Mouse (Mus musculus) spleen, postnatal 10 days (tissue): ENCODE results near the gene Ppp4r2.

ENCODE experiments used
- DNase-seq, 2 experiments: peaks; one replicate each; pipeline ENCODE4 v3.0.0; 2021 to 2022; ENCODE audit warnings: low spot score in 2 of 2

Ppp4r2 gene

GRCm38 (mm10) chr6:100833355-100833754 lies at the start of gene Ppp4r2:
Gene Ppp4r2, plus strand, starts transcription at chr6:100833622.
- DNase-seq, result peak; percentile 84 to 94

GRCm38 (mm10) chr6:100787726-100788125 lies 45.7 kb upstream of the Ppp4r2 start:
- DNase-seq, result no peak

DNA sequence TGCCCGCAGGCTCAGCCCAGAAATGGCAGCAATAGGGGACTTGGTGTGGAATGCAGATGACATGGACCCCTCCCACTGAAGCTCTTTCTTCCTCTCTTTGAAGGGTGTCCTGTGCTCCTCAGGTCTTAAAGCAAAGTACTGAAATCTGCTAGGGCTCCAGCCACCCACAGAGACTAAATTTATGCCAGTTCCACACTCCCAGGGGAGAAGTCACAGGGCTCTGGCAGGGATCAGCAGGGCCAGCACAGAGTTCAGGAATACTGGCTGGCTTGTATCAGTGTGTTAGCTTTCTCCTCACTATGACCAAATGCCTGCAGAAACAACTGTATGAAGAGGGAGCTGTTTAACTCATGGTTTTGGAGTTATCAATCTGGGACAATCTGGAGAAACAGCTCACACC lies 44.3 kb upstream of the Ppp4r2 start:
- DNase-seq, result no peak

- DNase-seq, result no peak
These were observed 41.3 kb upstream of the Ppp4r2 start for GRCm38 (mm10) chr6:100792055-100792659.

GRCm38 (mm10) chr6:100792973-100793769 lies 40.3 kb upstream of the Ppp4r2 start:
- DNase-seq, result no peak

DNA sequence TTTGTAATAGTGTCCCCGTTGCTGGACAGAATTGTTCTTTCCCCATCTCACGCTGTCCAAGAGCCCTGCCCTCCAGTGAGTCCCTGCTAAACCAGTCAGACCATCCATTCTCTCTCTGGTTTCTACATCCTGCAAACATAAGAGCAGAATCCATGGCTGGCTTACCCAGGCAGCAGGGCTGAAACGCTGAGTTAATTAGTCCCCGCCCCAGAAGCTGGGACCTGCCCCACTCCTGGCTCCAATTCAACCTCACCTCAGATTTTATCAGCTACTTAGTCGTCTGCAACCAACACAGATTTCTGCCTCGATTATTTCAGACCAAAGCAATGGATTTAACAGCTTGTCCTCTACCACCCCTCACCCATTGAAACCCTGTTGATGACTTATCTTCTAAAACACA lies 37.6 kb upstream of the Ppp4r2 start:
- DNase-seq, result no peak

- no peak for DNase-seq
These were observed 34.1 kb upstream of the Ppp4r2 start for GRCm38 (mm10) chr6:100799290-100799689.

- no peak for DNase-seq
These were observed 33.7 kb upstream of the Ppp4r2 start for GRCm38 (mm10) chr6:100799766-100800165.

DNA sequence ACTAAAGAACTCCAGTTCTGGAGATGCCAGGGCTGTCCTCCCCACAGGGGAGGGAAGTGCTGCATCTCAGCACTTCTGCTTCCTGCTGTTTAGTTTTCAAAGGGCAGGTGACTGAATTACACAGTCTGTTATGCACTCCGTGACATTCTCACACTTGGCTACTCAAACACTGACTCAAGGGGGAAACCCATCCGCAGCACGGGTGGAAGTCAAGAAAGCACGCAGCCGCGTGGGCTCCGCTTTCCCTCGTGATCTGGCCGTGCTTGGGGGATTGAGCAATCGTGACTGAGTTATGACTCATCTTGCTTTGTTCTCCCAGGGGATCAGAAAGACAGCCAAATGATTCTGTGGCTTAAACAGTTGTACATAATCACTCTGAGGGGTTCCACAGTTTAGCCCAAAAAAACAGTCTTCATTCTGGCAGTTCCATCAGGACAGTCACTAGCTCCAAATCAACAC lies 32.9 kb upstream of the Ppp4r2 start:
- peak in 1 of 2 experiments; percentile 23 for DNase-seq

GRCm38 (mm10) chr6:100802381-100803083 lies 30.9 kb upstream of the Ppp4r2 start:
- no peak for DNase-seq

DNA sequence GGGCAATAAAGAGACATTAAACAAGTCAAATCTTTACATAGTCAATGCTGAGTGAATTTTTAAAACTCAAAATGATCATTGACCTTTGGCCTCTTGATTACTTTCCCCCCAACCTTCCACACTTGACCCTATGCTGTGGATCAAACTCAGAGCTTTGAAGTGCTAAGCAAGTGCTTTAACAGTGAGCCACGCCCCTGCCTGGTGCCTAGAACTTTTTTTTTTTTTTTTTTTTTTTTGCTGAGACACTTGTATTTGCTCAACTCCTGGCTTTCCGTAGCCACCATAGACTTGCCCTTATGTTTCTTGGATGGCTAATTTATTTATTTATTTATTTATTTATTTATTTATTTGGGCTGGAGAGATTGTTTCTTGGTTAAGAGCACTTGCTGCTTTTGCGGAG lies 30.2 kb upstream of the Ppp4r2 start:
- no peak for DNase-seq

DNA sequence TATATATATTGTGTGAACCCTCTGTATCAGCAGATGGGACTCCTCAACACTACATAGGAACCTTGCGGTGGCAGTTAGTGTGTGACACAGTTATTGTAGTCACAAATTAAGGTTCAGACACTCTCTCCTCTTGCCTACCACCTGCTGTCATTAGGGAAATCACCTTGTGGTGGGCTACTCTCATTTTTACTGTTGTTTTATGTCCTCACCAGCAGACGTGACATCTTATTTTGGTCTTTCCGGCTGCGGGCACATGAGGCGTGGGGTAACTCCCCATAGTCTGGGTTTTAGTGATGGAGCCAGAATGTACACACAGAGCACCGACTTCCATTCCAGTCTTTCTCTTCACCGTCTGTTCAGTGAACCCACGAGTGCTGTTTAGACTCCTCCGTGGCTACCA lies 26.2 kb upstream of the Ppp4r2 start:
- no peak for DNase-seq

DNA sequence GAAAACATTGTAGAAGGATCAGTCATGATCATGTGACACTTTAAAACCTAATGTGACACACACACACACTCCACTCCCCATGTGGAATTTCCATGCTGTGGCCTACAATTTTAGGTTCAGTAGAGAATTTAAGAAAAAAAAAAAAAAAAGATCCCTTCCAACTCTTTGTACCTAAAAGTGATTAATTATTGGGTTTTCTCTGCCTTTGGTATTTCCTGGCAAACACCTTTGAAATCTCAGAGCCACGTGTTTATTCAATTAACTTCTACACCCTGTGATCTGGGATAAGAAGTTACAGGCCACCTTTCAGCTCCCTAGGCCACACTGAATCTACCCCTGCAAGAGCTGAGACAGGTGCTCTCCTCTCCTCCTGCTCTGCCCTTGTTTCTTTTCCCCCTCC lies 25.7 kb upstream of the Ppp4r2 start:
- no peak for DNase-seq

DNA sequence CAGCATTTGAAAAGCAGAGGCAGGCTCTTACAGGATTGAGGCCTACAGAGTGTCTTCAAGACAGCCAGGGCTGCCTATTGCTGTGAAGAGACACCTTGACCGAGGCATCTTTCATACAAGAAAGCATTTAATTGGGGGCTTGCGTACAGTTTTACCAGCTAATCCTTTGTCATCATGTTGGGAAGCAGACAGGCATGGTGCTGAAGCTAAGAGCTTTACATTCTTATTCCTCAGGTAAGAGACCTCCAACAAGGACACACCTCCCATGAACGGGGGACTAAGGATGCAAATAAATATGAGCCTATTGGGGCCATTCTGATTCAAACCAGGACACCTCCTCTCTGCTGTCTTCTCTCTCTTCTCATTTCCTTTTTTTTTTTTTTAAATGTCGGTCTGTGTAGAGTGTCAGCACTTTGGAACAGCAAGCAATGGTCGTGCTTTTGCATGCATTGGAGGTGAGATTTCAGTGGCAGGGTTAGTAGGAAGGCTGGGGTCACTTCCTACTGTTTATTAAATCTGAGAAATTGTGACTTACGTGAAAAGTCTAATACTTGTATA lies 25.1 kb upstream of the Ppp4r2 start:
- no peak for DNase-seq

DNA sequence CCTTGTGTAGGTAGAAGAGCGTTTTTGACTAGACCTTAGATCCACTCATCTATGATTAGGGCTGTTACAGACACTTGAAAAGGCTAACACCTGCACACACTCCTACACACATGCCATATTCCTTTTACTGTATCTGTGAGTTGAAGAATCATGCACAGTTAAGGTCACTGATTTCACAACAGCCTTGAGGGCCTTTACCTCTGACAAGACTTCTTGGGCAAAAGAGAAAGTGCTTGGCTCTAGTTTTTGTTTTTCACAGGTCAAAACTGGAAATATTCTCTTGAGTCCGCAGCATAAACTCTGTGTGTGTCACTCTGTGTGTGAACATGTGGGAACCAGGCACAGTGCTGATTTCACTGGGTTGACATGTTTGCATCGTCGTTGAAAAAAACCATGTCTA lies 23.3 kb upstream of the Ppp4r2 start:
- no peak for DNase-seq

GRCm38 (mm10) chr6:100811731-100812130 lies 21.7 kb upstream of the Ppp4r2 start:
- DNase-seq, result no peak

- no peak for DNase-seq
These were observed 12.1 kb upstream of the Ppp4r2 start for GRCm38 (mm10) chr6:100821367-100821766.

GRCm38 (mm10) chr6:100823356-100823755 lies 10.1 kb upstream of the Ppp4r2 start:
- DNase-seq, result no peak

GRCm38 (mm10) chr6:100824381-100824965 lies 8.9 kb upstream of the Ppp4r2 start:
- no peak for DNase-seq

DNA sequence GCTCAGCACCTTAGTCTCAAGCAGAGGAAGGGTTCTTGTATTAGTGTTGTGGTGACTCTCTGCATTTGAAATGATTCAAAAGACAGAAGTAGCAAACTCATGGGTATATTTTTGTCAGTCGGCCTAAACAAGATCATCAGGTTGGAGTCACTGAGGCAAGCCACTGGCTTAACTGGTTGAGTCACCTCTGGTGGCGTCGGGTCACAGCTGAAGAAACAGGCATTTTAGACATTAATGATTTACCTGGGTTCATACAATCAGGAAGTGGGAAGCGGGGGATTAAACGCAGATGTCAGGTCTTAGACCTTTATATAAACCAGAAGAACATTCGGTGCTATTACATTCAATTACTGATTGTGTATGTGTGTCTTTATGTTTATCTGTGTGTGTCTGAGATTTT lies 7.4 kb upstream of the Ppp4r2 start:
- no peak for DNase-seq

GRCm38 (mm10) chr6:100828565-100828964 lies 4.9 kb upstream of the Ppp4r2 start:
- no peak for DNase-seq

DNA sequence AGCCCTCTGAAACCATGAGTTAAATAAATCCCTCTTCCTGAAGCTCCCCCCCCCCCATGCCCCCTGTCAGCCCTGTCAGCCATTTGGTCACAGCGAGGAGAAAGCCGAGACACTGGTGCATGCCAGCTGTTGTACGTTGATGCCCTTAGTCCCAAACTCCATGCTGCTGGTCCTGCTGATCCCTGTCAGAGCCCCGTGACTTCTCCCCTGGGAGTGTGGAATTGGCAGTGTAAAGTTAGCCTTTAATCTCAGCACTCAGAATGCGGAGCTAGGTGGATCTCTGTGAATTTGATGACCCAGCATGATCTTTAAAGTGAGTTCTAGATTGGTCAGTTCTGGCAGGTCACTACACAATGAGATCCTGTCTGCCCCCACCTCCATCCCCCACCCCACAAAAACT lies 3.7 kb upstream of the Ppp4r2 start:
- no peak for DNase-seq
